Mouse (Mus musculus) intestine, embryonic 15.5 days (tissue): Measurements from ENCODE around the gene Pou3f3. TPM values are rescaled to one million over a fixed set of nuclear protein-coding genes. Genes with fewer than 3 reads are reported as not detected.

Experiments
- ATAC-seq: fragments of 200-750 bp; cut with Nextera tagmentation; 2 replicates; pipeline ENCODE4 v1.8.0; 2017; ENCODE audit warnings: moderate TSS enrichment, moderate library complexity
- H3K27ac ChIP-seq: fragments of 300-500 bp; sonication (generic); 2 replicates; pipeline ENCODE4 v1.5.1; 2015; ENCODE audit warnings: mild to moderate bottlenecking, inconsistent platforms
- H3K27me3 ChIP-seq: fragments of 300-500 bp; sonication (generic); replicated peaks from 2 replicates; pipeline ENCODE4 v1.6.1; 2015; ENCODE audit warnings: inconsistent platforms
- H3K36me3 ChIP-seq: fragments of 300-500 bp; sonication (generic); 2 replicates; pipeline ENCODE4 v1.6.1; 2015; ENCODE audit warnings: inconsistent platforms
- H3K4me1 ChIP-seq: fragments of 300-500 bp; sonication (generic); replicated peaks from 2 replicates; pipeline ENCODE4 v1.6.1; 2015; ENCODE audit warnings: inconsistent platforms
- H3K4me2 ChIP-seq: fragments of 300-500 bp; sonication (generic); replicated peaks from 2 replicates; pipeline ENCODE4 v1.6.1; 2015; ENCODE audit warnings: mild to moderate bottlenecking, inconsistent platforms
- H3K4me3 ChIP-seq: fragments of 300-500 bp; sonication (generic); replicated peaks from 2 replicates; pipeline ENCODE4 v1.5.1; 2015; ENCODE audit warnings: inconsistent platforms
- H3K9ac ChIP-seq: fragments of 300-500 bp; sonication (generic); 2 replicates; pipeline ENCODE4 v1.6.1; 2015; ENCODE audit warnings: inconsistent platforms
- H3K9me3 ChIP-seq: fragments of 300-500 bp; sonication (generic); 2 replicates; pipeline ENCODE4 v1.6.1; 2016; ENCODE audit warnings: inconsistent platforms
- WGBS: fragments of 180-500 bp; shearing (Covaris S2); methylation state at CpG from one replicate; pipeline ENCODE4 v1.1.7; 2015; 5-methylcytosine and 5-hydroxymethylcytosine counted together
- polyA plus RNA-seq: library from polyadenylated mRNA; unstranded; fragments of >200 nt; fragmentation: Nextera tagmentation; extraction: Ambion mirVana; gene quantifications from 2 replicates; pipeline ENCODE4 v1.2.1, GENCODE M21; 2015

The Pou3f3 gene
- polyA plus RNA-seq, 1 experiment from 2014 or later = 0.35 TPM

DNA sequence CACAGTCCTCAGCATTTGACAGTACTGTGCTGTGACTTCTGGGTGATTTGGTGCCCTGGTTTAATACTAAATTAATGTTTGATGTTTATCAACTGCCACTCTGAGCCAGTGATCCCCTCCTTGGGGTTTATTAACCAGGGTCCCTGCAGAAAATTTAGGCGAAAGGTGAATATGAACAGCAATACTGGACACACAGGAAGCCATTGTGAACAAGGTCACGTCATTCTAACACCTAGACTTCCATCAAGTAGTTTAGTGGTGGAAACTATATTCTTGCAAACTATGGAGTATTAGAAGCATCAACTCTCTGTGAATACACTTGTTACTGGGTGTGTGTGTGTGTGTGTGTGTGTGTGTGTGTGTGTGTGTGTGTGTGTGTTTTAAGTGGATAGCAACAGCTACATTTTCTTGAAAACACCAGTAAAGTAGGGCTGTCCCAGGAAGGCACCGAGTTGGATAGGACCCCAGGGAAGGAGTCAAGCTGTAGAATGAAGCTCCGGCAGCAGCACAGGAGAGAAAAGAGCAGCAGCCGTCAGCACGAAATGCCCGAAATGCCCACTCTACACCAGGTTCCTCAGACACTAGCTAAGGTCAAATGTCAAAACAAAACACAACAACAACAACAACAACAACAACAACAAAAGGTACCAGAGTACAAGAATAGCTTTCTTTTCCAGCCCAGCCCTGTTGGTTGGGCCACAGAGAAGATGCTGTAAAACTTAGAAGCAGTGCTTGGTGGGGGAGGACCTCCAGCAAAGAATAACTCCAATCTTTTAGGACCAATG is 7.6 kb upstream of the Pou3f3 start:
- Histone ChIP-seq H3K27ac (no peak overlapping the region), H3K9me3 (no peaks in the 10 kb centered on the region), H3K4me3 (no peak overlapping the region), H3K27me3 (peaks cover 85% of the 10 kb centered on the region), H3K4me1 (peaks cover 17% of the 10 kb centered on the region), H3K36me3 (no peaks in the 10 kb centered on the region), H3K9ac (no peak overlapping the region), H3K4me2 (no peak overlapping the region)
- no peak for ATAC-seq
- WGBS = 11% methylated on average over 7 of the region's 7 CpGs

GRCm38 (mm10) chr1:42688541-42689125 is 6.9 kb upstream of the Pou3f3 start:
- H3K4me1 ChIP-seq = peaks cover 20% of the 10 kb centered on the region
- no peak overlapping the region for H3K9ac ChIP-seq
- H3K4me3 ChIP-seq = no peak overlapping the region
- H3K36me3 ChIP-seq = no peaks in the 10 kb centered on the region
- no peak for ATAC-seq
- H3K9me3 ChIP-seq = no peaks in the 10 kb centered on the region
- H3K27me3 ChIP-seq = peaks cover 84% of the 10 kb centered on the region
- WGBS = 14% methylated on average over 4 of the region's 4 CpGs
- H3K4me2 ChIP-seq = no peak overlapping the region
- no peak overlapping the region for H3K27ac ChIP-seq

GRCm38 (mm10) chr1:42690024-42690575 is 5.5 kb upstream of the Pou3f3 start:
- no peak for ATAC-seq
- Histone ChIP-seq H3K27ac (no peak overlapping the region), H3K4me1 (peaks cover 22% of the 10 kb centered on the region), H3K27me3 (peaks cover 82% of the 10 kb centered on the region), H3K36me3 (no peaks in the 10 kb centered on the region), H3K4me2 (no peak overlapping the region), H3K4me3 (no peak overlapping the region), H3K9me3 (no peaks in the 10 kb centered on the region), H3K9ac (no peak overlapping the region)
- WGBS = 13% methylated on average over 4 of the region's 4 CpGs

DNA sequence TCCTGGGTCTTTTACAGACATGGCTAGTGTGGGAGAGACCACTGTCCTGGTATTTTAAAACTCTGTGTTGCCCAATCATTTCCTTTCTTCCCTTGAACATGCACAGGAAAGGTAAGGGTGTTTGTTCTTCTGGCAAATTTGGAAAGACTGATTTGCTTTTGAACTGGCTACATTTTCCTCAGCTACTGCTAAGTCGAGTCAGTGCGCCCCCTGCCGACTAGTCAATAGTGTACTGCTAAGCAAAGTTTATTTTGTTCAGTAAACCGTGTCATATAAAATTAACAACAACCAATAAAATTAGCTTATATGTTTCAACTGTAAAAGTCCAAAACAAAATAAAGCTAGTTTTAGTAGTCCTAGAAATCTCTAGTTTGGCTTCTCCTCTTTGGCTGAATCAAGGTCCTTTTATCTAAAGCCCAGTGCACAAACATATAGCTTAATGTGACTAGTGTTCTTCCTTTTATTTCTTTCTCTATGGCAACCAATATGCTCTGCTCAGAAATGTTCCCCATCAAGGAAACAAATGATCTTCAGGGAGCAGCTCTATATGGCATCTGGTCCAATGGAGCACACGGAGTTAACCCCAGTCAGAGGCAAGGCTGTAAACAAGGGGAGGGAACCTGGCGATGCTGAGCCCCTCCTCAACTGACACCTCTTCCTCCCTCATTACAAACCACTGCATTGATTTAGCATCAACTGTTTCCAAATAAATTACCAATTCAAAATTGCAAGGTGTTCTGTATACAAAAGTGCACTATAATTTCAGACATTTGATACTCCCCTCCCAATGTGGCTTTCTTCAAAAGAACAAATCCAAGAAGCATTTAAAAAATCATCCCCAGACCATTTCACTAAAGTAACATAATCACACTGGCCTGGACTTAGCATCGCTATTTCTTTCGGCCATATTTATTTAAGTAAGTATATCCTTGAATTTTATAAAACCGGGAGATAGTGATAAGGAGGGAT is 4.1 kb upstream of the Pou3f3 start:
- Histone ChIP-seq H3K36me3 (no peaks in the 10 kb centered on the region), H3K9me3 (no peaks in the 10 kb centered on the region), H3K9ac (no peak overlapping the region), H3K4me2 (no peak overlapping the region), H3K27ac (no peak overlapping the region), H3K27me3 (peaks cover 82% of the 10 kb centered on the region), H3K4me1 (peaks cover 28% of the 10 kb centered on the region), H3K4me3 (no peak overlapping the region)
- WGBS = 3% methylated on average over 9 of the region's 9 CpGs
- ATAC-seq = no peak

DNA sequence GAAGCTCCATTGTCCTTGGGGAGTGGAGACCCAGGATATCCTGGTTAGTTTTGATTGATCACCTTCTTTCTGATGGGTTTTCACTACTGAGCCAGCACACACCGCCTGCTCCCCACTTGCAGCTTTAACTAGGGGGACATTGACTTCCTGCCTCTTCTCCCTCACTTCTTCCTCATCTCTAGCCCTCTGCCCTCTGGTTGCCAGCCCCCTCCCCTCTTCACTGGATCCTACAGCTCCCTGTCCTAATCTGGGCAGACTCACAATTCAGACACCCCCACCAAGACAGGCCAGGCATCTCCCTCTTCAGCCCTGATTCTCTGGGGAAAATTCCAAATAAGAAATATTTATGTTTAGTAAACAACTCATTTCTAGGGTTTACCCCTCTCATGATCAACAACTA is 3.3 kb upstream of the Pou3f3 start:
- WGBS = 5% methylated on average over 1 of the region's 1 CpGs
- ATAC-seq = no peak
- Histone ChIP-seq H3K4me3 (no peak overlapping the region), H3K27ac (no peak overlapping the region), H3K4me2 (no peak overlapping the region), H3K9me3 (no peaks in the 10 kb centered on the region), H3K4me1 (peaks cover 31% of the 10 kb centered on the region), H3K36me3 (no peaks in the 10 kb centered on the region), H3K9ac (no peak overlapping the region), H3K27me3 (peaks cover 80% of the 10 kb centered on the region)

- Histone ChIP-seq H3K27me3 (peaks cover 80% of the 10 kb centered on the region), H3K36me3 (no peaks in the 10 kb centered on the region), H3K27ac (no peak overlapping the region), H3K9ac (no peak overlapping the region), H3K9me3 (no peaks in the 10 kb centered on the region), H3K4me1 (peaks cover 41% of the 10 kb centered on the region), H3K4me3 (no peak overlapping the region), H3K4me2 (no peak overlapping the region)
- WGBS = under 1% methylated on average over 21 of the region's 21 CpGs
- no peak for ATAC-seq
Observed at GRCm38 (mm10) chr1:42693101-42693715, 2.4 kb upstream of the Pou3f3 start.

- Histone ChIP-seq H3K9me3 (no peaks in the 10 kb centered on the region), H3K27me3 (peaks cover 79% of the 10 kb centered on the region), H3K4me3 (peak overlapping the region; percentile 28), H3K4me2 (peak overlapping the region; percentile 59), H3K4me1 (peaks cover 46% of the 10 kb centered on the region), H3K9ac (no peak overlapping the region), H3K27ac (no peak overlapping the region), H3K36me3 (no peaks in the 10 kb centered on the region)
- ATAC-seq = no peak
- under 1% methylated on average over 22 of the region's 22 CpGs for WGBS
Observed at GRCm38 (mm10) chr1:42693852-42694251, 1.7 kb upstream of the Pou3f3 start.

GRCm38 (mm10) chr1:42694290-42694664 is 1.3 kb upstream of the Pou3f3 start:
- Histone ChIP-seq H3K9me3 (no peaks in the 10 kb centered on the region), H3K36me3 (no peaks in the 10 kb centered on the region), H3K4me3 (peak overlapping the region; percentile 28), H3K4me1 (peaks cover 46% of the 10 kb centered on the region), H3K9ac (no peak overlapping the region), H3K27me3 (peaks cover 78% of the 10 kb centered on the region), H3K4me2 (peak overlapping the region; percentile 59), H3K27ac (no peak overlapping the region)
- ATAC-seq = no peak
- 0% methylated on average over 20 of the region's 26 CpGs for WGBS

GRCm38 (mm10) chr1:42694665-42695577 is 647 bp upstream of the Pou3f3 start:
- Histone ChIP-seq H3K4me1 (peaks cover 46% of the 10 kb centered on the region), H3K9ac (no peak overlapping the region), H3K4me2 (peak overlapping the region; percentile 59), H3K9me3 (no peaks in the 10 kb centered on the region), H3K27ac (no peak overlapping the region), H3K27me3 (peaks cover 76% of the 10 kb centered on the region), H3K4me3 (peak overlapping the region; percentile 28), H3K36me3 (no peaks in the 10 kb centered on the region)
- 0 out of 2 replicates have a peak, but pooled peaks have one; percentile 2 for ATAC-seq
- 1% methylated on average over 53 of the region's 60 CpGs for WGBS

DNA sequence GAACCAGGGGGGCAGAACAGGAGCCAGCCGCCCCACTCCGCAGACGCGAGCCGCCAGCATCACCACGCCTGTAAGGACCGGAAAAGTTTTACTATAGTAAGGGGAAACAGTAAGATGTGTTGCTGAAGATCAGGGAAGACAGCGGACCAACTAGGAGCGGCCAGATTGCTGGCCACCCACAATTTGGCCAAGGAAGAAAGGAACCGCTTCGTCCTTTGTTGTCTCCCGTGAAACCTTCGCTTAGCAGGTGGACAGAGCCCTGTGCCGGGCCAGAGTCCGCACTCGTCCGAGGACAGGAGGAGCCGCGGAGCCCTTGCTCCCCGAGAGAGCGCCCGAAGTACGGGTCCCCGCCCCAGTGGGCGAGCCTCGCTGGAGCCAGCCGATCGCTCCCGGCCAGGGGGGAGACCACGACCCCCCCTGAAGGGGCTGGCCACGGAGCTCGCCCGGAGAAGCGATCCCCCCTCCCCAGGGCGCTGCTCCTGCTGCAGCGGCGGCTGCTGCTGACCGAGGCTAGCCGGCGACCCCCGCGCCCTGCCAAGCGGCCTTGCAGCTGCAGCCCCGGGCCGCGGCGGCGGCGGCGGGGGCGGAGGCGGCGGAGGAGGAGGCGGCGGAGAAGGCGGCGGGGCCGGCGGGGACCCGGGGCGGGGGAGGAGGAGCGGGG is 933 bp downstream of the Pou3f3 start:
- no peak overlapping the region for H3K9ac ChIP-seq
- H3K4me1 ChIP-seq = peaks cover 46% of the 10 kb centered on the region
- peak overlapping the region; percentile 85 for H3K4me2 ChIP-seq
- no peak for ATAC-seq
- no peaks in the 10 kb centered on the region for H3K36me3 ChIP-seq
- H3K27me3 ChIP-seq = peaks cover 83% of the 10 kb centered on the region
- H3K9me3 ChIP-seq = no peaks in the 10 kb centered on the region
- 1% methylated on average over 40 of the region's 62 CpGs for WGBS
- H3K4me3 ChIP-seq = peak overlapping the region; percentile 40
- no peak overlapping the region for H3K27ac ChIP-seq
